Mouse (Mus musculus) hindbrain, embryonic 13.5 days (tissue): Measurements from ENCODE around the gene Larp4. TPM values are rescaled to one million over a fixed set of nuclear protein-coding genes. Genes with fewer than 3 reads are reported as not detected.
"Not testable (repeated sequence)": the region's sequence is repeated elsewhere in the genome, so short reads cannot be mapped to it uniquely, and the experiment has no call there.

Source experiments
- ATAC-seq: fragments of 200-750 bp; cut with Nextera tagmentation; 2 replicates; pipeline ENCODE4 v1.8.0; 2017; ENCODE audit warnings: moderate TSS enrichment; ENCODE audit not compliant: low FRiP score
- H3K27ac ChIP-seq: fragments of 300-500 bp; sonication (generic); 2 replicates; pipeline ENCODE4 v1.5.1; 2015; ENCODE audit warnings: inconsistent platforms, mild to moderate bottlenecking, moderate library complexity
- H3K27me3 ChIP-seq: fragments of 300-500 bp; sonication (generic); 2 replicates; pipeline ENCODE4 v1.6.1; 2015; ENCODE audit warnings: mild to moderate bottlenecking, inconsistent platforms
- H3K36me3 ChIP-seq: fragments of 300-500 bp; sonication (generic); 2 replicates; pipeline ENCODE4 v1.6.1; 2015; ENCODE audit warnings: mild to moderate bottlenecking, inconsistent platforms
- H3K4me1 ChIP-seq: fragments of 300-500 bp; sonication (generic); replicated peaks from 2 replicates; pipeline ENCODE4 v1.6.1; 2015; ENCODE audit warnings: inconsistent platforms
- H3K4me2 ChIP-seq: fragments of 300-500 bp; sonication (generic); 2 replicates; pipeline ENCODE4 v1.6.1; 2015; ENCODE audit warnings: inconsistent platforms, mild to moderate bottlenecking, moderate library complexity
- H3K4me3 ChIP-seq: fragments of 300-500 bp; sonication (generic); 2 replicates; pipeline ENCODE4 v1.5.1; 2015; ENCODE audit warnings: mild to moderate bottlenecking, inconsistent platforms
- H3K9ac ChIP-seq: fragments of 300-500 bp; sonication (generic); 2 replicates; pipeline ENCODE4 v1.6.1; 2015; ENCODE audit warnings: mild to moderate bottlenecking, inconsistent platforms
- H3K9me3 ChIP-seq: fragments of 300-500 bp; sonication (generic); 2 replicates; pipeline ENCODE4 v1.6.1; 2016; ENCODE audit warnings: inconsistent platforms
- WGBS: fragments of 180-500 bp; shearing (Covaris S2); methylation state at CpG from one replicate; pipeline ENCODE4 v1.1.7; 2015; 5-methylcytosine and 5-hydroxymethylcytosine counted together
- polyA plus RNA-seq: library from polyadenylated mRNA; unstranded; fragments of >200 nt; fragmentation: Nextera tagmentation; extraction: Ambion mirVana; gene quantifications from 2 replicates; pipeline ENCODE4 v1.2.1, GENCODE M21; 2015

The Larp4 gene
- polyA plus RNA-seq, result 23.1 and 23.3 TPM in 2 replicates

DNA sequence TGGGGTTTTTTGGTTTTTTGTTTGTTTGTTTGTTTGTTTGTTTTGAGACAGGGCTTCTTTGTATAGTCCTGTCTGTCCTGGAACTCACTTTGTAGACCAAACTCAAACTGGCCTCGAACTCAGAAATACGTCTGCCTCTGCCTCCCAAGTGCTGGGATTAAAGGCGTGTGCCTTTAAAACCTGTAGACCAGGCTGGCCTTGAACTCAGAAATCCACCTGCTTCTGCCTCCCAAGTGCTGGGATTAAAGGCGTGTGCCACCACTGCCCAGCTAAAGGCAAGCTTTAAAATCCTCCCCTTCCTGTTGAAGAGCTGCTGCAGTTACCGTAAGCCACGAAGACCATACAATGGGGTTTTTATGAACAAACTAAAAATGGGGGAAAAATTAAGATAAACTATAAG lies at the start of gene Larp4:
Larp4 (plus strand) TSS at position 301 of the 400 bp plus-strand sequence.
- not testable (repeated sequence) for ATAC-seq, H3K9ac ChIP-seq, H3K36me3 ChIP-seq, H3K27ac ChIP-seq, H3K9me3 ChIP-seq, H3K4me3 ChIP-seq, H3K27me3 ChIP-seq, H3K4me2 ChIP-seq
- 89% methylated on average over 6 of the region's 6 CpGs for WGBS
- H3K4me1 ChIP-seq, result peaks cover 11% of the 10 kb centered on the region

GRCm38 (mm10) chr15:99931231-99931630 lies 38.6 kb upstream of the Larp4 start:
- H3K9me3 ChIP-seq, result no peaks in the 10 kb centered on the region
- no peaks in the 10 kb centered on the region for H3K36me3 ChIP-seq
- 88% methylated on average over 8 of the region's 8 CpGs for whole genome bisulfite sequencing
- H3K4me1 ChIP-seq, result no peaks in the 10 kb centered on the region
- H3K27me3 ChIP-seq, result no peaks in the 10 kb centered on the region
- no peak overlapping the region for H3K4me3 ChIP-seq
- H3K4me2 ChIP-seq, result no peak overlapping the region
- no peak for ATAC-seq
- no peak overlapping the region for H3K27ac ChIP-seq
- no peak overlapping the region for H3K9ac ChIP-seq

DNA sequence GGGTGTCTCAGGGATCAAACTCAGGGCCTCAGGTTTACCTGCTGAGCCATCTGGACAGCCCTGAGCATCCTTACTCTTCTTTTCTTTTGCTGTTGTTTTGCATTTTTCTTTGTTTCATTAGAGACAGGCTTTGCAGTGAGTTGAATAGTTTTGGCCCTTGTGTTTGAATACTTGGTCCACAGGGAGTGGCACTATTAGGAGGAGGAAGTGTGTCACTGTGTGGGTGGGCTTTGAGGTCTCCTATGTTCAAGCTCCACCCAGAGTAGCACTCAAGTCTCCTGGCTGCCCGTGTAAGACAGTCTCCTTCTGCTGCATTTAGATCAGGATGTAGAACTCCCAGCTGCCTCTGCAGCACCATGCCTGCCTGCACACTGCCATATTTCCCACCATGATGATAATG lies 35.4 kb upstream of the Larp4 start:
- 43% methylated on average over 1 of the region's 1 CpGs for WGBS
- H3K36me3 ChIP-seq, result no peaks in the 10 kb centered on the region
- no peaks in the 10 kb centered on the region for H3K9me3 ChIP-seq
- H3K27ac ChIP-seq, result no peak overlapping the region
- no peak for ATAC-seq
- H3K4me2 ChIP-seq, result no peak overlapping the region
- H3K4me3 ChIP-seq, result no peak overlapping the region
- no peak overlapping the region for H3K9ac ChIP-seq
- no peaks in the 10 kb centered on the region for H3K4me1 ChIP-seq
- no peaks in the 10 kb centered on the region for H3K27me3 ChIP-seq

- Histone ChIP-seq H3K9ac (no peak overlapping the region), H3K4me2 (no peak overlapping the region), H3K36me3 (no peaks in the 10 kb centered on the region), H3K4me1 (no peaks in the 10 kb centered on the region), H3K27ac (no peak overlapping the region), H3K9me3 (no peaks in the 10 kb centered on the region), H3K4me3 (no peak overlapping the region), H3K27me3 (no peaks in the 10 kb centered on the region)
- 97% methylated on average over 3 of the region's 3 CpGs for WGBS
- ATAC-seq, result no peak
Observed at GRCm38 (mm10) chr15:99936659-99937058, 33.2 kb upstream of the Larp4 start.

GRCm38 (mm10) chr15:99937841-99938240 lies 32.0 kb upstream of the Larp4 start:
- 87% methylated on average over 8 of the region's 8 CpGs for WGBS
- ATAC-seq, result no peak

GRCm38 (mm10) chr15:99940426-99940825 lies 29.4 kb upstream of the Larp4 start:
- Histone ChIP-seq H3K9me3 (no peaks in the 10 kb centered on the region), H3K27me3 (no peaks in the 10 kb centered on the region), H3K27ac (no peak overlapping the region), H3K9ac (no peak overlapping the region), H3K4me3 (no peak overlapping the region), H3K4me2 (no peak overlapping the region), H3K36me3 (no peaks in the 10 kb centered on the region), H3K4me1 (no peaks in the 10 kb centered on the region)
- 30% methylated on average over 2 of the region's 2 CpGs for WGBS
- no peak for ATAC-seq

More at GRCm38 (mm10) chr15:99937841-99938240, 32.0 kb upstream of the Larp4 start:
- no peaks in the 10 kb centered on the region for H3K36me3 ChIP-seq
- H3K4me3 ChIP-seq, result no peak overlapping the region
- H3K9ac ChIP-seq, result no peak overlapping the region
- H3K4me2 ChIP-seq, result no peak overlapping the region
- no peaks in the 10 kb centered on the region for H3K27me3 ChIP-seq
- H3K27ac ChIP-seq, result no peak overlapping the region
- H3K9me3 ChIP-seq, result no peaks in the 10 kb centered on the region
- no peaks in the 10 kb centered on the region for H3K4me1 ChIP-seq

DNA sequence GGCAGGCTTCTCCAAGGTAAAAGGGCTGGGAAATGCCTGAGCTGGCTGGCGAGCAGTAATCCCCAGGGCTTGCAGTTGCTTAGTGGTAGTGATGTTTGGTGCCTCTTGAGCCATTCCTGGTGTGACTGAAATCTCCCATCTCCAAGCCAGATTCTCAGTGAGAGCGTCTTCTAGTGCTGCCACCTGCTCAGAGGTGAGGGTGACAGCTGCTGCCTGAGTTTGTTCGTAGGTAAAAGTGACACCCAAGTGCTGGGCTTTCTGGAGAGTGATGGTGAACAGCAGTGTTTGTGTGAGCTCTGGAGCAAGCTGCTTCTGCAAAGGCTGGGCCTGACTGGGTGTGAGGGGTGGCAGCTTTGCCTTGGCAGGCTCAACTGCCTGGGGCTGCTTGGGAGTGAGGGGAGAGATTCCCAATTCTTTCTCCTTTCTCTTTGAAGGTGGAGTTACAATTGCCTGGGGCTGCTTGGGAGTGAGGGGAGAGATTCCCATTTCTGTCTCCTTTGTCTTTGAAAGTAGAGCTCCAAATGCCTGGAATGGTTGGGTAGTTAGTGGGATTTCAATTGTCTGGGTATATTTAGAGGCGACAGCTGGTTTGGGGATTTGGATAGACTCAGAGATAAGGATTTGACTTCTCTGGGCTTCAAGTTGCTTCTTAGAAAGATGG lies 28.8 kb upstream of the Larp4 start:
- Histone ChIP-seq H3K27me3 (no peaks in the 10 kb centered on the region), H3K9ac (no peak overlapping the region), H3K4me3 (no peak overlapping the region), H3K4me1 (no peaks in the 10 kb centered on the region), H3K36me3 (no peaks in the 10 kb centered on the region), H3K27ac (no peak overlapping the region), H3K4me2 (no peak overlapping the region), H3K9me3 (no peaks in the 10 kb centered on the region)
- ATAC-seq, result no peak
- WGBS, result 83% methylated on average over 4 of the region's 4 CpGs

GRCm38 (mm10) chr15:99955324-99955723 lies 14.5 kb upstream of the Larp4 start:
- WGBS, result 79% methylated on average over 4 of the region's 4 CpGs
- no peak for ATAC-seq
- H3K27ac ChIP-seq, result no peak overlapping the region
- no peak overlapping the region for H3K4me3 ChIP-seq
- no peaks in the 10 kb centered on the region for H3K4me1 ChIP-seq
- H3K9me3 ChIP-seq, result no peaks in the 10 kb centered on the region
- no peak overlapping the region for H3K4me2 ChIP-seq
- no peaks in the 10 kb centered on the region for H3K36me3 ChIP-seq
- H3K9ac ChIP-seq, result no peak overlapping the region
- H3K27me3 ChIP-seq, result no peaks in the 10 kb centered on the region

DNA sequence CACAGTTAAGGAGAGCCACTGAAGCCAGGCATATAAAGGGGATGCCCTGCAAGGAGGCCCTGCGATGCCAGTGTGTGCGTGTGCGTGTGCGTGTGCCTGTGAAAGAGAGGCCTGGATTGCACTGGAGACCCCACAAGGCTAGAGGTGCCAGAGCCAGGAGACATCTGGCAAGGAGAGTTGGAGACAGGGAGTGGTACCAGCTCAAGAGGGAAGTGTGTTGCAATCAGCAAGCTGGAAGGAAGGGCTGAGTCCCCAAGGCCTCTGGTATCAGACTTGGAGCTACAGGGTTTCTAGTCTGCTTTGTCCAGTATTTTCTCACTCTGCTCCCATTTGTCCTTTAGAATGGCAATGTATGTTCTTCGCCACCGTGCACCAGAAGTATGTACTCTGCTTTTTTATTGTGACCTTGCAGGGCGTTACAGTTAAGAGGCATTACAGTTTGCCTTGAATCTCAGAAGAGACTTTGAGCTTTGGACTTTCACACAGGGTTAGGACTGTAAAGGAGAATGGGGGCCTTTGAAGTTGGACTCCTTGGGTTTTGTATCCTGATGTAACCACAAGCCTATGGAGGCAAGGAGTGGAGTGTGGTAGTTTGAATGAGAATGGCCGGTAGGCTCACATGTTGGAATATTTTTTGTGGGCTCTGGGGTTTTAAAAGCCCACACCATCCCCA lies 4.6 kb upstream of the Larp4 start:
- Histone ChIP-seq H3K9ac (no peak overlapping the region), H3K36me3 (no peaks in the 10 kb centered on the region), H3K9me3 (no peaks in the 10 kb centered on the region), H3K27ac (no peak overlapping the region), H3K4me3 (no peak overlapping the region), H3K4me1 (no peaks in the 10 kb centered on the region), H3K27me3 (no peaks in the 10 kb centered on the region), H3K4me2 (no peak overlapping the region)
- WGBS, result 94% methylated on average over 8 of the region's 8 CpGs
- ATAC-seq, result no peak

GRCm38 (mm10) chr15:99966961-99967360 lies 2.9 kb upstream of the Larp4 start, which contains the start of gene Fam186a:
Fam186a (minus strand) TSS chr15:99967061.
- ATAC-seq, result no peak
- Histone ChIP-seq H3K4me1 (0 out of 2 replicates have a peak, but pooled peaks cover 2% of the 10 kb centered on the region), H3K9me3 (no peaks in the 10 kb centered on the region), H3K27ac (no peak within 1 kb of the TSS), H3K9ac (no peak within 1 kb of the TSS), H3K36me3 (no peaks in the 10 kb centered on the region), H3K4me3 (no peak within 1 kb of the TSS), H3K27me3 (no peaks in the 10 kb centered on the region), H3K4me2 (no peak within 1 kb of the TSS)
- WGBS, result 80% methylated on average over 4 of the region's 4 CpGs

- Histone ChIP-seq H3K27me3 (no peaks in the 10 kb centered on the region), H3K4me3 (no peak overlapping the region), H3K36me3 (no peaks in the 10 kb centered on the region), H3K4me1 (peaks cover 11% of the 10 kb centered on the region), H3K4me2 (no peak overlapping the region), H3K9ac (no peak overlapping the region), H3K9me3 (no peaks in the 10 kb centered on the region), H3K27ac (no peak overlapping the region)
- ATAC-seq, result no peak
- WGBS, result 94% methylated on average over 1 of the region's 1 CpGs
Observed at GRCm38 (mm10) chr15:99970606-99971005, 741 bp downstream of the Larp4 start.

DNA sequence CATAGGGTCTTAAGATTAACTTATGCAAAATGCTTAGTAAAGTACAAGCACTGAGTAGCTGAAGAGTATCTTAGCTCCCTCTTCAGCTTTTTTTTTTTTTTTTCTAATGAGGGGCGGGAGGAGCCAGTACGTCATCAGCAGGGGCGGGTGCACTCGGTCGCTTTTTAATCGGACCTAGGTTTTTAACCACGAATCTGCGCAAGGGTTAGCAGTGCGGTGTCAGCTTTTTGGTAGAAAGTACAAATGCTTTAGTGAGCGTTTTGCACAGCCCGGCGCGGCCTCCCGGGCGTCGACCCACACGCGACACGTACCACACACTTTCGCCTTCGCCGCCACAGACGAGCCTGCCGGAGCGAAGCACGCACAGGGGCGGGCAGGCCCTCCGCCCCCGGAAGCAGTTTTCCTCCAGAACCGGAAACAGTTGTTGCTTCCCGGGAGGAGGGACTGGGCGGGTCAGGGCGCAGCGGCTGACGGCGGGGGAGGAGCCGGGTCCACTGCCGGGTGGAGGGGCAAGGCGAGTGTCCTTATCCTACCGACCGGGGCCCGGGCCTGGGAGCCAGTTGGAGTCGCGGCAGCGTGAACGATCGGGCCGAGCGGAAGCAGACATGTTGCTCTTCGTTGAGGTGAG lies 2.6 kb downstream of the Larp4 start:
- peak; percentile 98 for ATAC-seq
- H3K36me3 ChIP-seq, result no peaks in the 10 kb centered on the region
- peaks cover 11% of the 10 kb centered on the region for H3K4me1 ChIP-seq
- peak overlapping the region; percentile 91 for H3K4me2 ChIP-seq
- whole genome bisulfite sequencing, result under 1% methylated on average over 50 of the region's 50 CpGs
- H3K9ac ChIP-seq, result peak overlapping the region; percentile 86
- no peaks in the 10 kb centered on the region for H3K9me3 ChIP-seq
- no peaks in the 10 kb centered on the region for H3K27me3 ChIP-seq
- H3K27ac ChIP-seq, result peak overlapping the region; percentile 97
- H3K4me3 ChIP-seq, result peak overlapping the region; percentile 93
